Mouse (Mus musculus) heart, adult 2 months (tissue): ENCODE data around the gene Psma4. TPM values are rescaled to one million over a fixed set of nuclear protein-coding genes. Genes with fewer than 3 reads are reported as not detected.

Experiments
- DNase-seq, 2 experiments: peaks; one replicate each; pipeline ENCODE4 v3.0.0; 2021
- H3K27ac ChIP-seq: fragments of 200-600 bp; 2 replicates; pipeline ENCODE4 v1.8.1; 2022
- H3K27me3 ChIP-seq: fragments of 200-500 bp; 2 replicates; pipeline ENCODE4 v1.6.1; 2012; ENCODE audit warnings: mild to moderate bottlenecking, low read length, inconsistent platforms, mixed read lengths; ENCODE audit not compliant: control insufficient read depth, insufficient read depth
- H3K36me3 ChIP-seq: fragments of 200-500 bp; 2 replicates; pipeline ENCODE4 v1.6.1; 2012; ENCODE audit warnings: low read length, inconsistent platforms; ENCODE audit not compliant: control insufficient read depth, insufficient read depth
- H3K4me1 ChIP-seq: fragments of 200-500 bp; 2 replicates; pipeline ENCODE4 v1.6.1; 2011; ENCODE audit warnings: low read length; ENCODE audit not compliant: control insufficient read depth, insufficient read depth
- H3K4me3 ChIP-seq: fragments of 200-600 bp; 2 replicates; pipeline ENCODE4 v1.8.1; 2022
- H3K79me2 ChIP-seq: fragments of 200-500 bp; replicated peaks from 2 replicates; pipeline ENCODE4 v1.6.1; 2012; ENCODE audit warnings: mild to moderate bottlenecking, inconsistent platforms, low read length, moderate library complexity, mixed read lengths; ENCODE audit not compliant: control insufficient read depth, insufficient read depth
- H3K9ac ChIP-seq: fragments of 200-500 bp; 2 replicates; pipeline ENCODE4 v1.6.1; 2012; ENCODE audit warnings: low read depth, mild to moderate bottlenecking, control low read depth, inconsistent platforms, low read length, mixed read lengths
- CTCF ChIP-seq: fragments of 200-600 bp; IDR thresholded peaks from 2 replicates; pipeline ENCODE4 v1.8.1; 2022; ENCODE audit warnings: antibody characterized with exemption, mild to moderate bottlenecking, moderate library complexity
- EP300 ChIP-seq: fragments of 200-500 bp; IDR thresholded peaks from 2 replicates; pipeline ENCODE4 v1.6.1; 2011; ENCODE audit warnings: low read depth, low read length, control low read depth; ENCODE audit not compliant: insufficient read depth
- POLR2A ChIP-seq: fragments of 200-500 bp; IDR thresholded peaks from 2 replicates; pipeline ENCODE4 v1.6.1; 2011; ENCODE audit warnings: mild to moderate bottlenecking, low read depth, low read length, control low read depth; ENCODE audit not compliant: insufficient read depth
- WGBS: fragments of 180-500 bp; shearing (Covaris S2); methylation state at CpG from one replicate; pipeline ENCODE4 v1.1.7; 2018; 5-methylcytosine and 5-hydroxymethylcytosine counted together
- intact Hi-C: fragments of 180-260 bp; cut with DNase I; formaldehyde crosslinking; loops from one replicate; pipeline ENCODE4 v1.15.1; 2025
- polyA plus RNA-seq: library from polyadenylated mRNA; depleted of rRNA; stranded (reverse); fragments of >200 nt; gene quantifications from 2 replicates; pipeline ENCODE4 v1.2.3, GENCODE M21; 2012; rRNA removed
- total RNA-seq, 2 experiments: library from RNA; stranded (reverse); gene quantifications; 2 replicates each; pipeline ENCODE4 v1.2.3; 2021

Psma4 gene
- total and polyA plus RNA-seq, 3 experiments: 87.1 to 127 (median 110) TPM

GRCm38 (mm10) chr9:54995645-54996044 lies 45.1 kb downstream of the Psma4 start:
- no peak overlapping the region for H3K4me3 ChIP-seq
- H3K79me2 ChIP-seq: no peaks in the 10 kb centered on the region
- H3K36me3 ChIP-seq: no peaks in the 10 kb centered on the region
- no peaks in the 10 kb centered on the region; the same call in 1 of the 2 replicates for H3K27me3 ChIP-seq
- H3K27ac ChIP-seq: no peak overlapping the region
- no peak overlapping the region for H3K9ac ChIP-seq
- TF ChIP-seq EP300: no peak
- no peak for TF ChIP-seq CTCF
- no peak for TF ChIP-seq POLR2A
- WGBS: 48% methylated on average over 3 of the region's 3 CpGs
- DNase-seq: no peak
- H3K4me1 ChIP-seq: no peaks in the 10 kb centered on the region
- intact Hi-C loops: no loop called here

- 71% methylated on average over 4 of the region's 4 CpGs for WGBS
- H3K79me2 ChIP-seq: no peaks in the 10 kb centered on the region
- H3K36me3 ChIP-seq: no peaks in the 10 kb centered on the region
- H3K4me3 ChIP-seq: no peak overlapping the region
- intact Hi-C loops: no loop called here
- no peak for DNase-seq
- no peak for TF ChIP-seq POLR2A
- no peak overlapping the region for H3K9ac ChIP-seq
- no peak overlapping the region for H3K27ac ChIP-seq
- H3K4me1 ChIP-seq: no peaks in the 10 kb centered on the region
- H3K27me3 ChIP-seq: no peaks in the 10 kb centered on the region
Measured at GRCm38 (mm10) chr9:55003609-55004008, 53.0 kb downstream of the Psma4 start.

Other genes with a start within 250 kb of the Psma4 start
- gene Wdr61, start 216.3 kb upstream of the Psma4 start, total RNA-seq: 10 to 100 TPM; 29.0 to 29.6 TPM
- gene Wdr61, start 216.3 kb upstream of the Psma4 start, polyA plus RNA-seq: 21.3 and 37.7 TPM in 2 replicates
- gene Crabp1, start 186.0 kb upstream of the Psma4 start, total RNA-seq: not detected
- gene Crabp1, start 186.0 kb upstream of the Psma4 start, polyA plus RNA-seq: 0.23 TPM in 1 of 2 replicates, not detected in the other
- gene Ireb2, start 87.0 kb upstream of the Psma4 start, total RNA-seq: 10 to 100 TPM; 23.5 to 26.7 TPM
- 4.7 and 10.9 TPM in 2 replicates for gene Ireb2, start 87.0 kb upstream of the Psma4 start, polyA plus RNA-seq
- 1 to 10 TPM in 1 of 2 experiments, under 1 TPM in 1; 0.99 to 1.1 TPM for gene Hykk, start 33.5 kb upstream of the Psma4 start, total RNA-seq
- gene Hykk, start 33.5 kb upstream of the Psma4 start, polyA plus RNA-seq: 0.55 and 1.1 TPM in 2 replicates
- gene AY074887, start 208 bp downstream of the Psma4 start, total RNA-seq: not detected
- not detected in 2 replicates for gene AY074887, start 208 bp downstream of the Psma4 start, polyA plus RNA-seq
- not detected for gene Chrna5, start 30.1 kb downstream of the Psma4 start, total RNA-seq
- gene Chrna5, start 30.1 kb downstream of the Psma4 start, polyA plus RNA-seq: 0.15 TPM in 1 of 2 replicates, not detected in the other
- gene Chrna3, start 75.8 kb downstream of the Psma4 start, total RNA-seq: under 1 TPM in 1 of 2 experiments, not detected in 1; 0.11 TPM
- gene Chrna3, start 75.8 kb downstream of the Psma4 start, polyA plus RNA-seq: 0.37 and 1.2 TPM in 2 replicates
- under 1 TPM; 0.05 to 0.08 TPM for gene Chrnb4, start 98.0 kb downstream of the Psma4 start, total RNA-seq
- 0.32 and 0.33 TPM in 2 replicates for gene Chrnb4, start 98.0 kb downstream of the Psma4 start, polyA plus RNA-seq
- 10 to 100 TPM; 25.3 to 29.5 TPM for gene Ube2q2, start 198.1 kb downstream of the Psma4 start, total RNA-seq
- 7.8 and 12.5 TPM in 2 replicates for gene Ube2q2, start 198.1 kb downstream of the Psma4 start, polyA plus RNA-seq